Mouse (Mus musculus) lung, postnatal 0 days (tissue): Measurements from ENCODE around the gene Eif3k. TPM values are rescaled to one million over a fixed set of nuclear protein-coding genes. Genes with fewer than 3 reads are reported as not detected.

Experiments
- ATAC-seq: fragments of 200-750 bp; cut with Nextera tagmentation; 2 replicates; pipeline ENCODE4 v1.8.0; 2017; ENCODE audit warnings: moderate library complexity
- DNase-seq: peaks from one replicate; pipeline ENCODE4 v3.0.0-alpha.2; 2016; ENCODE audit warnings: low spot score
- H3K27ac ChIP-seq: fragments of 300-500 bp; sonication (generic); 2 replicates; pipeline ENCODE4 v1.5.1; 2014; ENCODE audit warnings: antibody characterized with exemption, mild to moderate bottlenecking, low read length, mixed read lengths
- H3K27me3 ChIP-seq: fragments of 300-500 bp; sonication (generic); replicated peaks from 2 replicates; pipeline ENCODE4 v1.6.1; 2014; ENCODE audit warnings: low read length, mixed read lengths; ENCODE audit not compliant: insufficient read depth
- H3K36me3 ChIP-seq: fragments of 300-500 bp; sonication (generic); 2 replicates; pipeline ENCODE4 v1.6.1; 2014; ENCODE audit warnings: low read length, mixed read lengths; ENCODE audit not compliant: insufficient read depth
- H3K4me1 ChIP-seq: fragments of 300-500 bp; sonication (generic); 2 replicates; pipeline ENCODE4 v1.6.1; 2014; ENCODE audit warnings: antibody characterized with exemption, low read depth, low read length, mixed read lengths; ENCODE audit not compliant: insufficient read depth
- H3K4me2 ChIP-seq: fragments of 300-500 bp; sonication (generic); replicated peaks from 2 replicates; pipeline ENCODE4 v1.6.1; 2014; ENCODE audit warnings: low read depth, mild to moderate bottlenecking, low read length, moderate library complexity, mixed read lengths
- H3K4me3 ChIP-seq: fragments of 300-500 bp; sonication (generic); 2 replicates; pipeline ENCODE4 v1.5.1; 2014; ENCODE audit warnings: low read depth, low read length
- H3K9ac ChIP-seq: fragments of 300-500 bp; sonication (generic); replicated peaks from 2 replicates; pipeline ENCODE4 v1.6.1; 2014; ENCODE audit warnings: low read depth, mild to moderate bottlenecking
- H3K9me3 ChIP-seq: fragments of 300-500 bp; sonication (generic); 2 replicates; pipeline ENCODE4 v1.6.1; 2016; ENCODE audit warnings: low read length, mixed read lengths
- CTCF ChIP-seq: IDR thresholded peaks from 2 replicates; pipeline ENCODE4 v1.5.1; 2016; ENCODE audit warnings: antibody characterized with exemption, mild to moderate bottlenecking
- EP300 ChIP-seq: IDR thresholded peaks from 2 replicates; pipeline ENCODE4 v1.6.1; 2016; ENCODE audit warnings: antibody characterized with exemption, mild to moderate bottlenecking, control low read depth
- WGBS: fragments of 180-500 bp; shearing (Covaris S2); extraction: QIAGEN DNeasy Blood & Tissue Kit; methylation state at CpG from one replicate; pipeline ENCODE4 v1.1.7; 2014; 5-methylcytosine and 5-hydroxymethylcytosine counted together
- polyA plus RNA-seq: library from polyadenylated mRNA; unstranded; fragments of >200 nt; fragmentation: Nextera tagmentation; extraction: Ambion mirVana; gene quantifications from 2 replicates; pipeline ENCODE4 v1.2.1, GENCODE M21; 2015

The Eif3k gene
- polyA plus RNA-seq, 1 experiment from 2014 or later, result 294 TPM

DNA sequence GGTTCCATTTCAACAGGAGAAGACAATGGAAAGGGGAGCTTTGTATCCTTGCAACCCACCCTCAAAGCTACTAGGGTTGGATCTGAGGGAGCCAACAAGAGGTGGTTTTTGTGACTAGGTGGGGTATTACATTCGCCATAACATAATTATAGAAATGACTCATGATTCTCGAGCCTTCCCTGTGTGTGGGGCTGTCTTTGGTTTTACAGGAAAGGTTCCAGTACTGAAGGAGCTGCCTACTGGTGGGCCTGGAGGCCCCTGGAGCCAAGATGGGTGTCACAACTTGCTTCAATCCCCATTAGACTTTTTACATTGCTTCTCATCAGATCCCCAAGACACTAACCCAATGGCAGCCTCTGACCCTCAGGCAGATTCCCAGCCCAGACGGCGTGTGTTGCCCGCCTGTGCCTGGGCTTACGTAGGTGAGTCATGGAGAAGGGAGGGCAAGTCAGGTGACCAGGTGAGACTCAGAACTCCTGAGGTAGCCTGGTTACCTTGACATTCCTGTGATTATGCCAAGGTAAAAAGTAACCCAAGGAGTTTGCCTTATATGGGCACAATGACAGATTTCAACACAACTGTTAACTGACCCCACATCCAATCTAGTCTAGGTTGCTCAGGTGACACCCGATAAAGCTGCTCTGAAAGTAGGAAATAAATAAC is 50.5 kb downstream of the Eif3k start:
- peak; percentile 92 for ATAC-seq
- no peak overlapping the region for H3K4me2 ChIP-seq
- TF ChIP-seq CTCF (no peak), EP300 (peak; percentile 75)

DNA sequence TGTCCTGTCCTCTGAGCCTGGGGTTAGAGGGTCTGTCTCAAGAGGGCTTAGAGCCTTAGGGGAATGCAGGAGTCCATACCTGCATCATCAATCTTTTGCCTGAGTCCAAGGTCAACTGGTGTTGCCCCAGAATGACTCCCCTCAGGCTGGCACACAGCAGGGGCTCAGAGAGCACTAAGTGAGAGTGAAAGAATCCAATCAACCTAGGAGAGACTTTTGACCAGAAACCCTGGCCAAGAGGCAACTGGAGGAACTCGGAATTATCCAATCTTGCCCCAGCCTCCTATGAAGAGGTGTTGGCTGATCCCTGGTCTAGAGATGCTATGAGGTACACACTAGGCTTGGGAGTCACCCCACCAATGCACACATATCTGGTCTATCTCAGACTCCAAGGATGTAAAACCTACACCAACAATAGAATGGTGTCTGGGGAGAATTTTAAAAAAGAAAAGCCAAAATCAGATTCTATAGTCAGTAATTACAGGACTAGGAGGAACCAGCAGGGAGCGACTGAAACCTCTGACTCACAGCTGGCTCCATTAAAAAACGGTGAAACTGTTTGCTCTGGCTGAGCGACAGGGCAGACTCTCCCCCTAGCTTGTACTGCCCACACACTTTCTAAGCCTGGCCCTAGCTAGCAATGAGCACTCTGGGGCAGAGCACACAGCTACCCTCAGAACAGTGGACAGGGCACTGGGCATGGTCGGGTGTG is 51.2 kb downstream of the Eif3k start:
- H3K9me3 ChIP-seq, result no peaks in the 10 kb centered on the region
- peak overlapping the region; percentile 86 for H3K27ac ChIP-seq
- ATAC-seq (peak; percentile 45), DNase-seq (peak; percentile 64)
- H3K27me3 ChIP-seq, result no peaks in the 10 kb centered on the region
- H3K36me3 ChIP-seq, result 0 out of 2 replicates have a peak, but pooled peaks cover 5% of the 10 kb centered on the region
- no peak overlapping the region for H3K4me2 ChIP-seq
- H3K4me1 ChIP-seq, result peaks cover 29% of the 10 kb centered on the region
- no peak overlapping the region for H3K9ac ChIP-seq
- TF ChIP-seq CTCF, result peak; percentile 40; the same call in 1 of the 2 replicates
- no peak for TF ChIP-seq EP300
- WGBS, result 42% methylated on average over 5 of the region's 5 CpGs
- H3K4me3 ChIP-seq, result no peak overlapping the region

More for the DNA sequence above, 50.5 kb downstream of the Eif3k start:
- Histone ChIP-seq H3K36me3 (0 out of 2 replicates have a peak, but pooled peaks cover 5% of the 10 kb centered on the region), H3K4me1 (peaks cover 23% of the 10 kb centered on the region), H3K4me3 (no peak overlapping the region), H3K27ac (peak overlapping the region; percentile 86), H3K27me3 (no peaks in the 10 kb centered on the region), H3K9me3 (no peaks in the 10 kb centered on the region), H3K9ac (no peak overlapping the region)
- peak; percentile 94 for DNase-seq
- 59% methylated on average over 7 of the region's 7 CpGs for WGBS

- Histone ChIP-seq H3K9ac (no peak overlapping the region), H3K4me2 (no peak overlapping the region), H3K4me1 (peaks cover 38% of the 10 kb centered on the region), H3K9me3 (no peaks in the 10 kb centered on the region), H3K27me3 (no peaks in the 10 kb centered on the region), H3K4me3 (no peak overlapping the region), H3K27ac (peak overlapping the region; percentile 86; the same call in 1 of the 2 replicates), H3K36me3 (0 out of 2 replicates have a peak, but pooled peaks cover 5% of the 10 kb centered on the region)
- DNase-seq, result peak; percentile 58
- TF ChIP-seq EP300, result no peak
- TF ChIP-seq CTCF, result no peak
- 21% methylated on average over 3 of the region's 3 CpGs for WGBS
- no peak for ATAC-seq
These were observed 52.3 kb downstream of the Eif3k start for GRCm38 (mm10) chr7:28929381-28929780.

DNA sequence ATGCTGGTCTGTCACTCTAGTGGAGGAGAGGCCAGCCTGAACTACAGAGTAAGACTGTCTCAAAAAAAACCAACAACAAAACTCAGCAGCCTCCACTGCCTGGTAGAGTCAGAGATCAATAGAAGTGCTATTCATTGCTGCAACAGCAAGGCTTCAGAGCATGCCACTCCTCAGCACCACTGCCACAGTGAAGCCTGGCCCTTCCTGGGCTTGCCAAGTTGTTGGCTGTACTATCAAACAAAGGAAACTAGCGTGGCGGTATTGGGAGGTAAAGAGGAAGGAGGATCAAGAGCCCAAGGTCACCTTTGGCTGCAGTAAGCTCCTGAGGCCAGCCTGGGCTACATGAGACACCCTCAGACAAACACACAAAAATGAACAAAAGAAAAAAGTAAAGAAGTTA is 55.5 kb downstream of the Eif3k start:
- Histone ChIP-seq H3K36me3 (no peaks in the 10 kb centered on the region), H3K9me3 (no peaks in the 10 kb centered on the region), H3K27ac (peak overlapping the region; percentile 81), H3K27me3 (no peaks in the 10 kb centered on the region), H3K4me2 (no peak overlapping the region), H3K4me1 (peaks cover 51% of the 10 kb centered on the region), H3K9ac (no peak overlapping the region), H3K4me3 (no peak overlapping the region)
- DNase-seq (no peak), ATAC-seq (no peak)
- no peak for TF ChIP-seq CTCF
- WGBS, result 33% methylated on average over 2 of the region's 2 CpGs

DNA sequence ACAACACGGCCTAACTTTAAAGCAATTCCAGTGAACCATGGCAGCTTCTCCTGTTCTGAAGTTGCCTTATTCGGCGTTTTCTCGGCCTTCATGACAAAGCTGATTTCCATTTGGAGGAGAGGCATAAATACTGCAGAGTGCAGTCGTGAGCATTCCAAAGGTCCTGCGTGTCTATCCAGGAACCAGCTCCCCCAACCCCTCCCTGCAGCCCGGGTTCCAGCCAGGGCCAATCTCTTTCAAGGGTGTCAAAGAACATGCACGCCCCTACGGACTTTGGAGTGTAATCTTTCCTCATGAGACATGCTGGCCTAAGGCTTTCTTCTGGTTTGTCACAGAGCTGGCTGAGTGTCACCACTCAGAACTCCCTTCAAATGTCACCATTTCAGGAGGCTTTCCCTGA is 56.3 kb downstream of the Eif3k start:
- H3K9ac ChIP-seq, result no peak overlapping the region
- peak; percentile 74 for TF ChIP-seq EP300
- no peak; the same call in 1 of the 2 replicates for TF ChIP-seq CTCF
- ATAC-seq (peak; percentile 88), DNase-seq (peak; percentile 93)
- H3K36me3 ChIP-seq, result no peaks in the 10 kb centered on the region
- H3K4me1 ChIP-seq, result peaks cover 46% of the 10 kb centered on the region
- no peaks in the 10 kb centered on the region for H3K9me3 ChIP-seq
- H3K27ac ChIP-seq, result peak overlapping the region; percentile 81
- no peak overlapping the region for H3K4me3 ChIP-seq
- 18% methylated on average over 9 of the region's 9 CpGs for WGBS
- H3K27me3 ChIP-seq, result no peaks in the 10 kb centered on the region
- no peak overlapping the region for H3K4me2 ChIP-seq

GRCm38 (mm10) chr7:28924802-28925201 is 56.9 kb downstream of the Eif3k start:
- H3K36me3 ChIP-seq, result no peaks in the 10 kb centered on the region
- H3K4me3 ChIP-seq, result no peak overlapping the region
- no peak for ATAC-seq
- no peak for TF ChIP-seq EP300
- TF ChIP-seq CTCF, result no peak
- peaks cover 46% of the 10 kb centered on the region for H3K4me1 ChIP-seq
- WGBS, result 46% methylated on average over 3 of the region's 3 CpGs
- no peaks in the 10 kb centered on the region for H3K27me3 ChIP-seq
- no peaks in the 10 kb centered on the region for H3K9me3 ChIP-seq
- H3K9ac ChIP-seq, result no peak overlapping the region
- H3K27ac ChIP-seq, result peak overlapping the region; percentile 81
- H3K4me2 ChIP-seq, result no peak overlapping the region
- DNase-seq, result no peak
